In genomic region chr13:38269055-38269692, GRCm38 (mm10) we compare ENCODE assay signal across 11 mouse cellular contexts.
"Had no signal": no experiment of that assay in that cellular context is flagged by ENCODE, and none has a peak within 500 bp of the region (broad histone marks: within the 10 kb centered on the region; RNA-seq: fewer than 3 reads in every experiment).

No protein-coding gene starts in this region.

- ATAC-seq: liver, postnatal 0 days; lung, postnatal 0 days; midbrain, embryonic 13.5 days; midbrain, embryonic 15.5 days had no signal

- DNase-seq: liver, postnatal 0 days; lung, adult 2 months; lung, postnatal 14 days; lung, postnatal 36 days; right cerebral cortex, postnatal 14 days; thymus, adult 18-20 months; thymus, postnatal 14 days; thymus, postnatal 36 days had no signal
